Mouse (Mus musculus) hindbrain, embryonic 13.5 days (tissue): ENCODE data around the gene Adam29. TPM values are rescaled to one million over a fixed set of nuclear protein-coding genes. Genes with fewer than 3 reads are reported as not detected.
A peak's percentile ranks its signal among the peaks of the same experiment; 100 is the strongest.

Source experiments
- ATAC-seq: fragments of 200-750 bp; cut with Nextera tagmentation; 2 replicates; pipeline ENCODE4 v1.8.0; 2017; ENCODE audit warnings: moderate TSS enrichment; ENCODE audit not compliant: low FRiP score
- H3K27ac ChIP-seq: fragments of 300-500 bp; sonication (generic); 2 replicates; pipeline ENCODE4 v1.5.1; 2015; ENCODE audit warnings: inconsistent platforms, mild to moderate bottlenecking, moderate library complexity
- H3K27me3 ChIP-seq: fragments of 300-500 bp; sonication (generic); 2 replicates; pipeline ENCODE4 v1.6.1; 2015; ENCODE audit warnings: mild to moderate bottlenecking, inconsistent platforms
- H3K36me3 ChIP-seq: fragments of 300-500 bp; sonication (generic); 2 replicates; pipeline ENCODE4 v1.6.1; 2015; ENCODE audit warnings: mild to moderate bottlenecking, inconsistent platforms
- H3K4me1 ChIP-seq: fragments of 300-500 bp; sonication (generic); replicated peaks from 2 replicates; pipeline ENCODE4 v1.6.1; 2015; ENCODE audit warnings: inconsistent platforms
- H3K4me2 ChIP-seq: fragments of 300-500 bp; sonication (generic); 2 replicates; pipeline ENCODE4 v1.6.1; 2015; ENCODE audit warnings: inconsistent platforms, mild to moderate bottlenecking, moderate library complexity
- H3K4me3 ChIP-seq: fragments of 300-500 bp; sonication (generic); 2 replicates; pipeline ENCODE4 v1.5.1; 2015; ENCODE audit warnings: mild to moderate bottlenecking, inconsistent platforms
- H3K9ac ChIP-seq: fragments of 300-500 bp; sonication (generic); 2 replicates; pipeline ENCODE4 v1.6.1; 2015; ENCODE audit warnings: mild to moderate bottlenecking, inconsistent platforms
- H3K9me3 ChIP-seq: fragments of 300-500 bp; sonication (generic); 2 replicates; pipeline ENCODE4 v1.6.1; 2016; ENCODE audit warnings: inconsistent platforms
- WGBS: fragments of 180-500 bp; shearing (Covaris S2); methylation state at CpG from one replicate; pipeline ENCODE4 v1.1.7; 2015; 5-methylcytosine and 5-hydroxymethylcytosine counted together
- polyA plus RNA-seq: library from polyadenylated mRNA; unstranded; fragments of >200 nt; fragmentation: Nextera tagmentation; extraction: Ambion mirVana; gene quantifications from 2 replicates; pipeline ENCODE4 v1.2.1, GENCODE M21; 2015

Gene Adam29
- polyA plus RNA-seq = not detected in 2 replicates

DNA sequence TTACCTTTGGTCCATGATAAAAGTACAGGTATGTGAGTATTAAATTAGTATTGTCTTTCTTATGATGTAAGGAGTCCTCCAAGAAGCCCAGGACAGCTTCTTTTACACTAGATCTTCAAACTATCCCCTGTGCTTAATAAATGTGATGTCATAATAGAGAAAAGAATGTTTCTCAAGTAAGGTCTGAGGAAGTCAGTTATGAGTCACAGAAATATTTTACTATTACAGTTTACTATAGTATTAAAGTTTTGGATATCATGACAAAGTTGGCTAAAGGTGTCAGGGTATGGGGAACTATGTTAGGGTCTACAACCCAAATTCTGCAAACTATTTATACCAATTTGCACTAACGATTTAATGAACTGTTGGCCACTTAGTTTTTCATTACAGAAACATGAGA, at the start of gene Adam29:
TSS of gene Adam29 (minus strand) at position 101 of the 400 bp plus-strand sequence.
- no peak within 1 kb of the TSS for H3K4me2 ChIP-seq
- H3K9me3 ChIP-seq = no peaks in the 10 kb centered on the region
- no peaks in the 10 kb centered on the region for H3K36me3 ChIP-seq
- ATAC-seq = no peak
- 91% methylated on average over 1 of the region's 1 CpGs for WGBS
- no peaks in the 10 kb centered on the region for H3K27me3 ChIP-seq
- no peak within 1 kb of the TSS for H3K9ac ChIP-seq
- no peak within 1 kb of the TSS for H3K27ac ChIP-seq
- no peaks in the 10 kb centered on the region for H3K4me1 ChIP-seq
- no peak within 1 kb of the TSS for H3K4me3 ChIP-seq

DNA sequence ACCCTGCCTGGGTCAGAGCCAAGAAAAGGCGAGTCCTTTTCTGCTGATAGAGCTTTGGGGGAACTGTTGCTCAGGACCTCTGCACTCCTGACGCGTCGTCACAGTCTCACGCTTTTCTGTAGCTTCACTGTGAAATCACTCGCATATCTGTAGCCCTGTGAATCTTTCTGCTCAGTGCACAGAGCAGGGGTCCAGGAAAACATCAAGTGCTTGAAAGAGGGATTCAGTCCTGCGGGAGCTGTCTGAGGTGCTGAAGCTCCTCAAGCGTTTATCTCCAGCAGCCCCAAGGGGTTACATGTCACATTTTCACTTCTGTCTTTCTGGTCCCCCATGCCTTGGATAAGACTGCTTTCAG, 33.8 kb upstream of the Adam29 start:
- under 1% methylated on average over 8 of the region's 8 CpGs for WGBS
- peak overlapping the region; percentile 72 for H3K4me2 ChIP-seq
- H3K27ac ChIP-seq = 0 out of 2 replicates have a peak overlapping the region, but pooled peaks have one; percentile 3
- peaks cover 12% of the 10 kb centered on the region for H3K4me1 ChIP-seq
- peak; percentile 91 for ATAC-seq
- H3K9ac ChIP-seq = peak overlapping the region; percentile 56; the same call in 1 of the 2 replicates
- peak overlapping the region; percentile 44 for H3K4me3 ChIP-seq
- no peaks in the 10 kb centered on the region for H3K9me3 ChIP-seq
- no peaks in the 10 kb centered on the region for H3K27me3 ChIP-seq
- no peaks in the 10 kb centered on the region for H3K36me3 ChIP-seq

DNA sequence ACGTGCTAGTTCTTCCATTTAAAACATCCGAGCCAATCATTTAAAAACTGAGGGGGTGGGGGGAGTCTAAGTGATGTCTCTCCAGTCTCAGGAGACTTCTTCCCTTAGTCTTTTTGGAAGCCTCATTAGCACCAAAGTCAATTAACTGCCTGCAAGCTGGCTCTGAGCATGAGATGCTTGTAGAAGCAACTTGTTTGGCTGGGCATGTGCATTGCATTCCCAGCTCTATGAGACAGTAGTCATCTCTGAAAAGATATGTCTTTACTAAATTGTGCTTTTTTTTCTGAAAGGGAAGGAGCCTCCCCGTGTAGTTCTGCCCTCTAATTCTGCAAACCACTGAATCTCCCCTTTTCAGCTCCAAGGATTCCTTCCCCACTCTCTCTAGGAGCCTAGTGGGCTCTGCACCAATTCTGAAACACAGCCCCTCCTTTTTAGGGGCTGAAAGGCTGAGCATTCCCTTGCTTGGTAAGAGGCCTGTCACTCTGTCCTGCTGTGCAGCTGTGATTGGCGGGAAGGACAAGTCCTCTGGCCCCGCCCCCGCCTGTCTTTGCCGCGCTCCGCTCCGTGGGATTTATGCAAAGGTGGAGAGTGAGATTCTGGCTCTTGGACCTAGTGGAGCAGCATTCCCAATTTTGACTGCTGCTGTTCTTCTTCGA, 33.2 kb upstream of the Adam29 start, which contains the start of gene Glra3:
TSS of gene Glra3 (plus strand) at position 591 of the 656 bp plus-strand sequence.
- peak within 1 kb of the TSS; percentile 56; the same call in 1 of the 2 replicates for H3K9ac ChIP-seq
- no peaks in the 10 kb centered on the region for H3K27me3 ChIP-seq
- no peaks in the 10 kb centered on the region for H3K36me3 ChIP-seq
- 8% methylated on average over 11 of the region's 11 CpGs for WGBS
- 0 out of 2 replicates have a peak within 1 kb of the TSS, but pooled peaks have one; percentile 3 for H3K27ac ChIP-seq
- H3K4me2 ChIP-seq = peak within 1 kb of the TSS; percentile 72
- peaks cover 12% of the 10 kb centered on the region for H3K4me1 ChIP-seq
- peak within 1 kb of the TSS; percentile 44 for H3K4me3 ChIP-seq
- ATAC-seq = peak; percentile 98
- H3K9me3 ChIP-seq = no peaks in the 10 kb centered on the region

Other genes starting within 250 kb of the Adam29 start
- gene Glra3, start 33.5 kb upstream of the Adam29 start, polyA plus RNA-seq = 0.57 and 0.70 TPM in 2 replicates